Mouse (Mus musculus) mouse trophoblast stem cell (cell line): ENCODE data around the gene Tssk3.
"Not testable (repeated sequence)": the region's sequence is repeated elsewhere in the genome, so short reads cannot be mapped to it uniquely, and the experiment has no call there.

Experiments
- in situ Hi-C, 2 experiments: fragments of 300-500 bp; cut with MseI, MboI; formaldehyde crosslinking; loops; 2 replicates in 1 of 2; 3 replicates in 1 of 2; pipeline ENCODE4 v1.15.1; 2025

The Tssk3 gene

DNA sequence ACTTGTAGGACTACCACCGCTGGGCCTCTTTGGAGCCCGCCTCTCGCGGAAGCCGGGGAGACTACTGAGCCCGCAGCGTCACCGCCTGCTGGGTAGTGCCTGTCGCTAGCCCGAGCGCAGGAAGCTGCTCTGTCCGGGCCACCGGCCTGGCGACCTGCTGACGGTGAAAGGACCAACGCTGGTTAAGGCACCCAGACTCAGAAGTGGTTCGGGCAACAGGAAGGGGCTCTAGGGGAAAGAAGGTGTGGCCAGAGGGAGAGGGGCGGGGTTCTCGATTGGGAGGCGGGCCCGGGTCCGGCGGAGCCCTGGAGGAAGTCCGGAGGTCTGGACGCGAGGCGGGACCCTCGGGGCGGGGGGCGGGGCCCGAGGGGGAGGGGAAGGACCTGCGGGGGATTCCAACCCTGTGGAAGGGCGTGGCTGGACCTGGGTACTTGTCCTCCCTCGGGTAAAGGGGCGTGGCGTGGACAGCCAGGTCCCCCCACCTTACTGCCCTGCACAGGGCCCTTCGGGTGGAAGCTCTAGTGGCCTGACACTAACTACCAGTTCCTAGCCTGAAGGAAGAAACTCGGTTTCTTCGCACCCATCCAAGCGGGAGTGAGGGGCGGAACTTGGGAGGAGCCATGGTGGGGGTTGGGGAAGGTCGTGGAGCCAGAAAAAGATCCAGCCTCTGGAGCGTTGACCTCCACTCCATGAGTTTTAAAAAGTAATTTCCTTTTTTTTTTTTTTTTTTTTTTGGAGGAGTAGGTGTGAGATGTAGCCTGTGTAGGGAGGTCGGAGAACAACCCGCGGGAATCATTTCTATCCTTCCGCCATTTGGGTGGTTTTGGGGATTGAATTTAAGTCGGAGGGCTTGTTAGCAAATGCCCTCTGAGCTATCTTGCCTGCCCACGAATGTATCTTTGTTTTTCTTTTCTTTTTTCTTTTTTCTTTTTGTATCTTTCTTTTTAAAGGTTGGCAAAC is 10.1 kb upstream of the Tssk3 start:
- in situ Hi-C loops = no loop called here

DNA sequence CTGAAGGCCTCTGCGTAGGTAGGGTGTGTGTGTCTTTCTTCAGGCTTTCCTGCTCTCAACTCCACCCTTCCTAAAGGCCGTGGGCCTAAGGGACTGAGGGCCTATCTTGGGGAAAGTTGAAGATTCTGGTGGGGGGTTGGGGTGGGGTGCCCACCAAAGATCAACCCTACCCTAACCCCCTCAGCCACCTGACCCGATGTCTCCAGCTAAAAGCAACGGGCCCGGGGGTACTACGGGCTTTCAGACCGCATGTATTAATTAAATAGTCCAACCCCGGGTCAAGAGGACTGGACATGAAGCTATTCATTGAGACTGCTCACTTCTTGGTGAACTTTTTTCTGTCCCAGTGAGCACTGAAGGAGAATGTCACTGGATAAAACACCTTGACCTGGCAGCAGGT is 9.2 kb upstream of the Tssk3 start:
- in situ Hi-C loops = no loop called here

DNA sequence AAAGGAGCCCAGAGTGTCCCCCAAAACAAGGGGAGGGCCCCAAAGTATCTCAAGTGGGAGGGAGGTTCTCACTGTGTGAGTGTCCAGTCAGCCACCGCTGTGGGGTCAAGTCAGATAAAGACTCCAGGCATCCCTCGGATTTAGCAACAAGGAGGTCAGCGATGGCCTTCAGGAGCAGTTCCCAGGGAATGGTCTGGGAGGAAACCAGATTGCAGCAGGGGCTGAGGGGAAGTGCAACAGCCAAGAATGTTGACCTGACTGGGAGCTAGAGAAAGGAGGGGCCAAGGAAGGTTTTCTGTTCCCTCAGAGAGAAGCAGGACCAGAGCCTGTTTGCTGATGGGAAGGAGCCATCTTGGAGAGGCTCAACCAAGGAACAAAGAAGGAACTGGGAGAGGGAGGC is 8.1 kb upstream of the Tssk3 start:
- in situ Hi-C loops = no loop called here

DNA sequence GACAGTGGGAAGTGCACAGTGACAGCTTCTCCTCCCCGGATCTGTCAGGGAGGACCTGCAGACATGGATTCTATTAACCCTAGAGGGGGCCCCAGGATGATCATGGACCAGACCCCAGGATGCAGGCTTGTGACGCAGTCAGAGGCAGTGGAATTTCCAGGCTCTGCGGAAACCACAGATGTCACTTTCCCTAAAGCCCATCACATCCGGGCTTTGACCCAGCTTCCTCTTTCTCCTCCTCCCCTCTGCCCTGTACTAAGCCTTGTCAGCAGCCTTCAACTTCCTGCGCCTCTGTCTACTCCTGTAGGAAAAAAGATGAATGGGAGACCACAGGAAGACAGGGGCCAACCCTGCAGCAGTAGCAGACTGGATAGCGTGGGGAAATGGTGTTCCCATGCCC is 5.8 kb upstream of the Tssk3 start:
- in situ Hi-C loops = no loop called here

DNA sequence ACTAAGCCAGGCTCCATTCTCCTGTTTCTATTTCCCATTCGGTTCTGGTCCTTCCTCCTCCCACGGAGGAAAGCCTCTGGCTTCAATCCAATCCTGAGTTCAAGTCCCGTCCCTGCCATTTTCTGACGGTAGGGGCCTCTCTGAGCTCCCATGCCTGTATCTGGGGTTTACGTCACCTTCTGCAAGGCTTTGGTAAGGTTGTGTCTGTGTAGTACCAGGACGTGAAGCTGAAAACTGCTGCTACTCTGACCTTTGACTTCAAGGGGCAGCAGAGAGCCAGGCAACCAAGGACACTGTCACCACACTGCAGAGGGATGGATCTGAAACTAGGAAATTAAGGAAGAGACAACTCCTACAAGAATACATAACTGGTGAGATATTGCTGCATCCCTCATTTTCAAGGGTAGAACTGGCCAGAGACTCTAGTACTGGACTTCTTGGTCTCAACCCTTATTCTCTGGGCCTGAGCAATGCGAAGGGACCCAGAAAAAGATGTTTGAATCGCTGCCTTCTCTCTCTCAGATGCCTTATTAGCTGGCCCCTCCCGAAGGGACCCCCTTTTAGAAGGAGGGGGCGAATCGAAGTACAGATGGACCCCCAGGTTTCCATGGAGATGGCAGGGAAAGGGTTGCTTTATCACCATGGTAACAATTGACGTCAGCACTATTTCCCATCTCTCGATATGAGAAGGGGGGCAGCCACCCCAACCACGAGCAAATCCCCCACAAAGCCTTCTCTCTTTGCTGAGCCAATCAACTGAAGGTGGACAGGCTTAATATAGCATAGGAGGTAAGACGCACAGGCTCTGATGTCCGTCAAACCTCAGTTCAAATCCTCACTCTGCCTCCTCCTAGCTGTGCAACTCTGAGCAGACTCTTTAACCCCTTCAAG is 5.1 kb upstream of the Tssk3 start:
- in situ Hi-C loops = no loop called here

DNA sequence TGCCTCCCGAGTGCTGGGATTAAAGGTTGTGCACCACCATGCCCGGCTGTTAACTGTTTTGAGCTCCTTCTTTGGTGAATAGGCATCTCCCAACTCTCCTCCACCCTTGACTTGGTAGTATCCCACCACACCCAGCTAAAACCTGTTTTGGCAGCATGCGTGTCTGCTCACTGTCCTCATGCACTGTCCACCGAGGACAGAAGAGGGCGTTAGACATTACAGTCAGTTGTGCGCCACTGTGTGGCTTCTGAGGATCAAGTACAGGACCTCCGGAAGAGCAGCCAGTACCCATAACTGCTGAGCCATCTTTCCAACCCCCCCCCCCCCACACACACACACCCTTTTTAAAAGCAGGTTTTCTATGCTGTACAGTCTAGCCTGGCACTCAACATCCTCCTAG is 3.9 kb upstream of the Tssk3 start:
- in situ Hi-C loops = no loop called here

DNA sequence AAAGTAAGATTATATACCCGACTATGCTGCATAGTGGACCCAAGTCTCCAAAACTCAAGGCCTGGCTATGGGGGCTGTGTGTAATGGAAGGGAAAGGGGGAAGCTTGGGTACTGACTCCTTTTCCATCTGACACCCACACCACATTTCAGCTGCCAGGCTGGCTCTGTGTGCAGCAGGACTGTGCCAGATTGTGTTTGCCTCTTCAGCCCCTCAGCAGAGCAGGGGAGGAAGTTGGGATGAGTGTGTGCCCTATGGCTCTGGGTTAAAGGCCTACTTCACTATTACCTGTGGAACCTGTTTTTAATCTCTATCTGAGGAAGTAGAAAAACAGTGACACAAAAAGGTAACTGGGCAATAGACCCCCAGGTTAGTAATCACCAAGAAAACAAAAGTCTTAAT is 9.7 kb downstream of the Tssk3 start:
- in situ Hi-C loops = no loop called here

DNA sequence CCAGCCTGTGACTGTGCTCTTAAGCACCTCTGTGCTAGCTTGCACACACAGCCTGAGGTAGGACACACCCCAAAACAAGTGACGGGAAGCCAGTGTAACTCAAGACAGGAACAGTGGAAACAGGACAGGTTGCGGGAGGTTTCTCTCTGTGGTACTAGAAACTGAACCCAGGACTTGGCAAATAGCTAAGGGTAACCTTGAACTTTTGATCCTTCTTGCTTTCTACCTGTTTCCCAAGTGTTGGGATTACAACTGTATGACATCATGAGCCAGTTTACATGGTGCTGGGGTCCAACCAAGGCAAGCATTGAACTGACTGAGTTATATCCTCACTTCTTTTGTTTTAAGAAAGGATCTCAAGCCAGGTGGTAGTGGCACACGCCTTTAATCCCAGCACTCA is 11.0 kb downstream of the Tssk3 start:
- in situ Hi-C loops = no loop called here

DNA sequence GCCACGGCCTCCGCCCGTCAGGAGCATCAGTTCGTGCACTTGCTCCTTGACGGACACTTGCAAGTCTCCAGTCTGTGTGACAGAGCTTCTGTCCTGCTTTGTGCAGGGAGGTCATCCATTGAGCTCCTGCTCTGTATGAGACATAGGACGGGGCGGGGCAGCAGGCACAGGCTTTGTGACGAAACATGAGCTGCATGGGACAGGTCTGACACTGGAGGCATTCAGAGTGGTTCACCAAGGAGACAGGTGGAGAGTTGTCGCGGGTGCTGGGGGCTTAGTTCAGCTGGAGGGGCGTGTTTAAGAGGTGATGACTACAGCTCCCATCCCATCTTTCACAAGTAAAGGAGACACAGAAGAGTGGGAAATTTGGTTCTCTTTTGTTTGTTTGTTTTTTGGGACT is 14.8 kb downstream of the Tssk3 start:
- in situ Hi-C loops = no loop called here

DNA sequence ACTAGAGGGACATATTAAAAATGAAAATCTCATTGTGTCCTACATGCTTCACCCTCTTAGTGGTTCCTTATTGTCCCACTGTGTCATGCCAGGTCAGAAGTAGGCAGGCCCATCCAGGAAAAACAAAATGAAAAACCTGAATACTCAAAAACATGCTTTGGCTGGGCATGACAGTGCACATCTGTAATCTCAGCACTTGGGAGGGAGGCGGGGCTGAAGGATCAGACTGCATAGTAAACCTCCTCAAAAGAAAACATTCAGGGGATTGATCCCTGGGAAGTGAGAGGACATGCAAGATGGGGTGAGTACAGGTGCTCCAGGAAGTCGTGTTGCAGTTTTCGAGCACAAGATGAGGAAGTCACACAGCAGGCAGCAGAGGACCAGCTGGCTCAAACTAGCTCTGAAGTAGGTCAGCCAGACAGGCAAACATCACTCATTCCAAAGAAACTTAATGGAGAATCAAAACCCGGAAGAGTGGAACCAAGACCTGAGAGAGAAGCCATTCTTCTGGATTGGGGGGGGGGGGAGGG is 26.5 kb downstream of the Tssk3 start:
- in situ Hi-C loops = no loop called here

DNA sequence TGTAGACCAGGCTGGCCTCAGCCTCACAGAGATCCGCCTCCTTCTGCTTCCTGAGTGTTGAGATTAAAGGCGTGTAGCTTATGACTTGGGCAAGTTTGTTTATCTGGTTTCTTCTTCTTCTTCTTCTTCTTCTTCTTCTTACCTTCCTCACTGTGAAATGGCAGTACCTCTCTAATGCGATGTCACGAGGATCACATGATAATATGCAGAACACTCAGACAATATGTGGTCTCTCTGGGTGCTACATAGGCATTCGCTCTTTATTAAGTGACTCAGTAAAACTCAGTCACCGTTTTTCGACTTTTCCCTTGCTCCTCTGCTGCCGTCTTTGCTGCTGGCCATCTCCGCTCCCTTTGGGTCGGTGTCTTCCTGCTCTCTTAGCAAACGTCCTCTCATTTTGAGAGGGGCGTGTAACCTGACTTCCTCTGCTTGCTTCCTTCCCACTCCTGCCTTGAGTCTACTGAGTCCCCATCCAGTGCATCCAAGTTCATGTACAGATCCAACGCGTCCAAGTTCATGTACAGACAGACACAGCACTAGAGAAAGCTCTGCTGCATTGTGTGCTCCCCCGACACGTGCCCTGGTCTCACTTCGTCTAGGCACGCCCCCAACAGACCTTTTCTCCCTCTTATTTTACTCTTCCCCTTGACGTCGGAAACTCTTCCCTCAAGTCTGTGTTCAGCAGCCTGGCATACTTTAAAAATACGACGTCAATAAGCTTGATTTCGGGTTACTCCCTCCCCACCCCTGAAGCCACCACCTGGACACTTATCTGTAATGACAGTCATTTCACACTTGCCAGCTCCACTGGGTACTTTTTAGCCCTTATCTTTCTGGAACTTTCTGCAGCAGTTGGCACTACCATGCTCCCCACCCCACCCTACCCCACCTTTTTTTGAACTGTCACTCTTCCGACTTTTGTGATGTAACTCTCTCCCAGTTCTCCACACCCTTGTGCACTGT is 27.4 kb downstream of the Tssk3 start:
- in situ Hi-C loops = no loop called here

DNA sequence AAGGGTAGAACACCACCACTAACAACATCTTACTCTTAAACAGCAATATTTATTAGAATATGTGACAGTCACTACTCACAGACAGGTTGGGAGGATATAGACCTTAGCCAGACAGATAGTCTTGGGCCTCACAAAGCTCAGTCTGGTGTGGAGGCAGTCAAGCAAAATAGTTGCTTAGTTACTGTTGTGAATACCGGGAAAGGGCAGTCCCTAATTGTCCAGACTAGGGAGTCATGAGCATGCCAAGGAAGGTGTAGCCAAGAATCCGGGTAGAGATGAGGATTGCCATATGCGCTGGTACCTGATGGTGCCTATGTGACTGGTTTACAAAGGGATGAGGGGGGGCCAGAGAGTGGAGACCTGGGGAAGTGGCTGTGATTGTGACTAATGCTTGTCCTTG is 28.7 kb downstream of the Tssk3 start:
- in situ Hi-C loops = no loop called here

DNA sequence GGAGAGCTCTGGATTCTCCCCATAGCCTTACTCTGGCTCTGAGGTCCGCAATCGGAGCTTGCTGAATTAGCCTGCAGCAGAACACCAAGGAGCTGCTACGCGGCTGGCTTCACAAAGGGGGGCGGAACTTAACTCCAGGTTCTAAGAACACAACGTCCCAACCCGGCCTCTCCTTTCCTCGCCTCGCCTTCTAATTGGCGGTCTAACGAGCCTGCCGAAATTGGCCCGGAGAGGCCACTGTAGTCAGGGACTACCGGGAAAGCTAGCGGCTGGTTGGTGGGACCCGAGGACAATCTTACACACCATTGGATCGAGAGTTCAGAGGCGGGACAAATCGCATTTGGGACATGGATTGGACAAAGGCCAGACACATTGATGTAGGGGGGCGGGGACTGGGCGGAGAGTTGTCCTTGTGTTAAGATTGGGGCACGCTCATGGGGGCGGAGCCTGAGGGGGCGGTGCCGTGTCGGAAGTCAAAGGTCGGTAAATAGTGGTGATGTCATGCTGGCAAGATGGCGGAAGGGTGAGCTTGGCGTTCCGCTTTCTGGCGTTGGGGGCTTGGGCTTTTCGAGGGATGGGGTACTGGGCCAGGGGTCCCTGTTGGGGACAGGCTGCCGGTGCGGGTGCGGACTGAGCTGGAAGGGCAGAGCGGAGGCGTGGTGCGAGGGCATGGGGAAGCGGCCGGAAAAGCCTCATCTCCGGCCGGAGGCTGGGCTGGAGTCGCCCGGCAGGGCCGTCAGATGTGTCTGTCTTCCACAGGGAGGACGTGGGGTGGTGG is 29.4 kb downstream of the Tssk3 start, which contains the start of gene Bsdc1:
TSS of gene Bsdc1 (plus strand) at position 399 of the 778 bp plus-strand sequence.
- in situ Hi-C loops = no loop called here

DNA sequence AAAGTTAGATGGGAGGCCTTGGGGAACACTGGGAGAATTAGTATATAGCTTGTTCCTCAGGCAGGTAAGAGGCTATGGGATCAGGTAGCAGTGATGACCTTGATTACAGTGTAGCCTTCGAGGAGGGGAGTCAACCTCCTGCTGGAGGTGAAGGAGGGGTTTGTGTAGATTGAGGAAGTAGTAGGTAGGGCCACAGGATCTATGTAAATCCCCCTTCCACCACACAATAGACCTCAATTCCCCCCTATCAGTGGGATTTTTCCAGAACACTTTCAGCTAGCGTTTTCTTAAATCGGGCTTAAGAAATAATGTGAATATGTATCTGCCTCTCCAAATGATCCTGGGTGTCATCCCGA is 30.0 kb downstream of the Tssk3 start:
- in situ Hi-C loops = no loop called here

DNA sequence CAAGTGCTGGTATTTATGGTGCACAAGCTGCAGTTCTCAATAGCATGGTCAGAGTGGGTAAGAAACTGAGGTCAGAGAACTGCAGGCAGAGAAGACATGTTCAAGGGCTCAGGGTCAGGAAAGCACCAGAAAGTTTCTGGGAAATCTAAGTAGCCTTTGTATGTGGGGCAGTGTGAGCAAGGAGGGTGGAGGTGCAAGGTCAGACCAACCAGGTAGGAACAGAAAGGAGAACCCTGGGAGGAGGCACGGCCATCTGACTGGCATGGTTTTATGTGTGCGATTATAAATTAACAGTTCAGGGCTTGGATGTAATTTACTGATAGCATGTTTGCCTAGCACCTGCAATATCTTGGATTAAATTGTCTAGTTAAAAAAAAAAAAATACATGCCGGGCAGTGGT is 31.1 kb downstream of the Tssk3 start:
- in situ Hi-C loops = no loop called here

DNA sequence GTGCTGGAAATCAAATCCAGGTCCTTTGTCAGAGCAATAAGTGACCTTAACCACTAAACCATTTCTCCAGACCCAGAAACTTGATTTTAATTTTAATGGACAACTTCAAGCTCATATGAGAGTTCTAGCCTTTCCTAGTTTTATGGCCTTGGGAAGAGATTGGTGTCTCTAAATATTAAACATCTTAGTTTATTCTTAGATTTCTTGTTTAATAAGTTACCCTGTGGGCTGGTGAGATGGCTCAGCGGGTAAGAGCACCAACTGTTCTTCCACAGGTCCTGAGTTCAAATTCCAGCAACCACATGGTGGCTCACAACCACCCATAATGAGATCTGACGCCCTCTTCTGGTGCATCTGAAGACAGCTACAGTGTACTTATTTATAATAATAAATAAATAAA is 33.5 kb downstream of the Tssk3 start:
- in situ Hi-C loops = not testable (repeated sequence)

DNA sequence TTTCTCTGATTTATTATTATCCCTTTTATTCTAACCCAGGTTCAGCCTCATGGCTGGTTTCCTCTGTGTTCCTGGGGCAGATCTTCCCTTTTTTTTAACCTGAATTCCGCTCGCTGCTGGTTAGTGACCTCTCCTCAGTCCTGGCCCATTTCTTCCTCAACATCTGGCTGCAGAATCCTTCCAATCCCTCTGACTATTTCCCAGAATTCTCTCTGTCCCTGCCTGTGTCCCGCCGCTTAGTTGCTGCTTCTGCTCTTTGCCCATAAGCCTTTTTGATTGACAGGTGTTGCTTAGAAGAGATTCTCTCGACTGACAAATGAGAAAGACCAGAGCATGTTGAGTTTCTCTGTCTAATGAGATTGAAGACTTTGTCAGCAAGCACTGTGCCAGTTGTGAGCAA is 34.7 kb downstream of the Tssk3 start:
- in situ Hi-C loops = no loop called here

DNA sequence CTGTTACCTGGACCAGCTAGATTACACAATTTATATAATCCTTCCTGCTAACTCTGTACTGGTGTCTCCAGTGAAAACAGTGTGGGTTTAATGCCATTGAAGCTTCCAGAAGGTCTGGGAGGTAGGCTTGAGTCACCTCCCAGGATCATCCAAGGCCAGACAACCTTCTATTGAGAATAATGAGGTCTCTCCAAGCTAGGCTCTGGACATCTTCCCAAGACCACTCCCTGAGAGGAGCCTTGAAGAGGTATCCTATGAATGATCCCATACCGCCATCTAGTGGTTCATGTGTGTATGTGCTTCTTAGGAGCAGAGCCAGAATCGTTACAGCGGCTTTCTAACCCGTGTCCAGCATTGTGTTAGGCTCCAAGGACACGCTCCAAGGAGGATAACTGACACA is 35.6 kb downstream of the Tssk3 start:
- in situ Hi-C loops = no loop called here

DNA sequence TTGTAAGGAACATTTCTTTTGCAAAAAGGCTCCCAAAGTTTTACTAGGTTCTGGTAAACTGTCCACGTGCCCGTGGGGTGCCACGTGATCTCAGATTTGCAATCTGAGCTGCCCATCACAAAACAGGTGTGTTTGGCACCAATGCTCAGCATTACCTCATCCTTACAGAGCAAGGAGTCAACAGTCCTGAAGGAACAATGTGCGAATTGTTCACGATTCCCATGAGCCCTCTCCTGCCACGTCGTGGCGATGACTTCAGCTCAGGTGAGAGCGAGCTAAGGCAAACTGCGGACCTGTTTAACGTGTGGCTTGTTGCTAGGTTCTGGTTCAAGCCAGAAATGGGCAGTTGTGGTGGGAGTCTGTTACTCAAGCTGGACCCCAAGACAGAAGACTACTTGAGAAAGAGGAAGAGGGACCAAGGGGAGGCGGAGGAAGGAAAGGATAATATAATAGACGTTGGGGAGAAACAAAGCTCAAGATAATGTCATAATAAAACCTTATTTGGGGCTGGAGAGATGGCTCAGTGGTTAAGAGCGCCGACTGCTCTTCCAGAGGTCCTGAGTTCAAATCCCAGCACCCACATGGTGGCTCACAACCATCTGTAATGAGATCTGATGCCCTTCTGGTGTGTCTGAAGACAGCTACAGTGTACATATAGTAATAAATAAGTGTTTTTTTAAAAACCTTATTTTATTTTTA is 39.2 kb downstream of the Tssk3 start:
- in situ Hi-C loops = loop anchor here (5.0 kb wide), 2 partner anchors 94 to 99 kb away; no protein-coding TSS in a partner anchor

DNA sequence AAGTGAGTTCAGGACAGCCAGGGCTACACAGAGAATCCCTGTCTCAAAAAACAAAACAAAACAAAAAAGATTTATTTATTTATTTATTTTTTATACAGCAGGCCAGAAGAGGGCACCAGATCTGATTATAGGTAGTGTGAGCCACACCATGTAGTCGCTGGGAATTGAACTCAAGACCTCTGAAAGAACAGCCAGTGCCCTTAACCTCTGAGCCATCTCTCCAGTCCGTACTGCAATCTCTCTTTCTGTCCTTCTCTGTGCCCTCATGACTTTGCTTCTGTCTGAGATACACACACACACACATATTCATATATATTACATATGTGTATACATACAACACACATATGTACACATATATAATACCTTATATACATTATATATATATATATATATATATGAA is 40.0 kb downstream of the Tssk3 start:
- in situ Hi-C loops = loop anchor here (5.0 kb wide), 2 partner anchors 94 to 99 kb away; no protein-coding TSS in a partner anchor
